Mouse (Mus musculus) heart, postnatal 0 days (tissue): Measurements from ENCODE around the gene Cyp2ab1.

ENCODE experiments used
- CTCF ChIP-seq: IDR thresholded peaks from 2 replicates; pipeline ENCODE4 v1.5.1; 2016; ENCODE audit warnings: antibody characterized with exemption, control low read depth, low read depth
- EP300 ChIP-seq: IDR thresholded peaks from 2 replicates; pipeline ENCODE4 v1.6.1; 2016; ENCODE audit warnings: antibody characterized with exemption, low read depth

DNA sequence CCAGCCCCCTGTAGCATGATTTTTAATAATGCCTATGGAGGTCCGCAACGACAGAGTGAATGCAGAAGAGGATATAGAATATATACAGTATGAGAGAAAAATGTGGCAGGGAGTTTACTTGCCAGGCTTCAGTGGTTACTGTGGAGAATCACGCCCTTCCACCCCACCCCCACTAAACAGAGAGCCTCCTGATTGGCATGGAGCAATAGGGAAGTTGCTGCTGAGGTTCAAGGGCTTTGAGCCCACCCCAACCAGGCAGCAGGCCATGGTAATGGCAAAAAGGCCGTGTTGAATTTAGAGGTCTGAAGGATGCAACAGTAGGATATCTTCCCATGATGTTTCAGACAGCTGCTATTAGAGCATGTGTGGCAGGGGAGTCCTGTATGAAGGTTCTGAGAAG is 53.9 kb downstream of the Cyp2ab1 start:
- TF ChIP-seq CTCF (no peak), EP300 (no peak)
